Mouse (Mus musculus): ENCODE data around the gene Syne2.

The Syne2 gene

DNA sequence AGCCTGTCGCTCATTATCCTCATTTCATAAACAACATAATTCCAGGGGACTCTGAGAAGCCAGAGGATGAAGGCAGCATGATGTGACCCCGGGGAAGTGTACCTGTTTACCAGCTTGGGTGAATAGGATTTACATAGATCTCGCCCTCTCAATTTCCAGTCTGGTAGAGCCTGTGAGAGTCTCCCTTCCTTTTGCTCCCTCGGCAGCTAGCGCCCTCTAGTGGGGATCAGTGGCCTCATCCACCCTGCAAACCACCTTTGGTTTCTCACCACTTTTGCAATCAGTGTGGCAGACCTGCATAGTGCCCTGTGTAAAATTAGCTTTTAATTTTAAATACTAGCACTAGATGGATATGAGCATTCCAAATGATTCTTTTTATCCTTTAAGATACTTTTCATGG is 133.4 kb downstream of the Syne2 start:
- DNase-seq (ENCODE audit: low spot score), result peak; percentile 49

DNA sequence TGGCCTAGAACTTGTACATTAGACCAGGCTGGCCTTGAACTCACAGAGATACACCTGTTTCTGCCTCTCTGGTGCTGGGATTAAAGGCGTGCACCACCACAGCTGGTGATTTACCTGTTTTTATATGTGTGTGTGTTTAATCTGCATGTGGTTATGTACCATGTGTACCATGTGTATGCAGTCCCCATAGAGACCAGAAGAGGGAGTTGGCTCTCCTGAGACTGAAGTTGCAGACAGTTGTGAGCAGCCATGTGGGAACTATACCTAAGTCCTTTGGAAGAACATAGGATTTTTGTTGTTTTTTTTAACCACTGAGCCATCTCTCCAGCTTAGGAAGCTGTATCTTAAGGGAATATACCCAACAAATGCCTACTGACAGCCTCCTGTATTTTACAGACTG is 134.1 kb downstream of the Syne2 start:
- no peak for DNase-seq (ENCODE audit: low spot score)

- peak; percentile 5 for DNase-seq (ENCODE audit: low spot score)
Measured at GRCm38 (mm10) chr12:75966441-75967195, 148.7 kb downstream of the Syne2 start.

- no peak for DNase-seq (ENCODE audit: low spot score)
Measured at GRCm38 (mm10) chr12:75979079-75979478, 161.1 kb downstream of the Syne2 start.

GRCm38 (mm10) chr12:75983336-75983735 is 165.4 kb downstream of the Syne2 start:
- DNase-seq (ENCODE audit: low spot score), result no peak

DNA sequence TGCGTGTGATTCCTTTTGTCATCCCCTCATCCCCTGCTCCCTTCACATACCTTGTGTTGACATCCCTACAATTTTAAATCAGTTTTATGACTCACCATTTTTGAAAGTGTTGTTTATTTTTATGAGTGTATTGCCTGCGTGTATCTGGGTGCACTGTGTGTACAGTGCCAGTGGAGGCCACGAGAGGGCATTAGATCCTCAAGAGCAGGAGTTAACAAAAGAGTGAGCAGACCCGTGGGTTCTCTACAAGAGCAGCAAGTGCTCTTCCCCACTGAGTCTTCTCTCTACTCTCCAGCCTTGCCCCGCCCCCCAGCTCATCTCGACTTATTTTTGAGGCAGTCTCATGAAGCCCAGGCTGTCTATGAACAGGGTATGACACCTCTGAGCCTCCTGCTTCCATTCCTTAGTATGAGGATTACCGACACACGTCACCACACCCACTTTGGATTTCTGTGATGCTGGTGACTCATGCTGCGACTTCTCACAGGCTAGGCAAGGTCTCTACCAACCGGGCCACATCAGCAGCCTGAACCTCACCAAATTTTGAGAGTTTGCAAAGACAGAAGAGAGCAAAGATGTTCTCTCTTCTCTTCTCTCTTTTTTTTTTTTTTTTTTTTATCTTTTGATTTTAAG is 174.4 kb downstream of the Syne2 start:
- DNase-seq (ENCODE audit: low spot score), result no peak

DNA sequence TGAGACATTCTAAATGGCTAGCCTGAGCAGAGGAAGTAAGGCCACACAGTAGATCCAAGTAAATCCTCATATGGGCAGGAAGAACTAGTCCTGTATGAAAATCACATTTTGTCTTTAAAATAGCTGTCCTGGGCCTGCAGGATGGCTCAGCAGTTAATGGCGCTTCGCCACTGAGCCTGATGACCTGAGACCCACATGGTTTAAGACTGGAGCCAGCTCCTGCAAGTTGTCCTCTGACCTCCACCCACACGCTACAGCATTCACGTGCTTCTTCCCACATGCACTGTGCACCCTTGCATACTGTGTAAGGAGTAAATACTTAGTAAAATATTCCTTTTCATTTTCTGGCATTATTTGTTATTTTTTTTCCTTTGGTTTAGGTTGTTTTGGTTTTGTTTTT is 175.0 kb downstream of the Syne2 start:
- no peak for DNase-seq (ENCODE audit: low spot score)

- peak; percentile 42 for DNase-seq (ENCODE audit: low spot score)
Measured at GRCm38 (mm10) chr12:75995086-75995485, 177.2 kb downstream of the Syne2 start.

DNA sequence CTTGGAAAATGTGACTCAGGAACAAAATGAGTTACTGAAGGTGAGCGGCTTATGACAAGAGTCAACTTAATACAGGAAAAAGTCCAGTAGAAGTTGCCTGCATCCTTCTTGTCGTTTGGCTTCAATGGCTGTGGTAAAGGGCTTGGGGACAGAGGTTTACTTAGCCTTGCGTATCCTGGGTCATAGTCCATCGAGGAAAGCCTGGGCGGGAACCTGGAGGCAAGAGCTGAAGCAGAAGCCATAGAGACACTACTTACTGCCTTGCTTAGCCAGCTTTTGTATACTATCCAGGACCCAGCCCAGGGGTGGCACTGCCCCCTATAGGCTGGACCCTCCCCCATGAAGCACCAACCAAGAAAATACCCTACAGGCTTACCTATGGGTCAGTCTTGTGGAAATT is 179.6 kb downstream of the Syne2 start:
- no peak for DNase-seq (ENCODE audit: low spot score)

DNA sequence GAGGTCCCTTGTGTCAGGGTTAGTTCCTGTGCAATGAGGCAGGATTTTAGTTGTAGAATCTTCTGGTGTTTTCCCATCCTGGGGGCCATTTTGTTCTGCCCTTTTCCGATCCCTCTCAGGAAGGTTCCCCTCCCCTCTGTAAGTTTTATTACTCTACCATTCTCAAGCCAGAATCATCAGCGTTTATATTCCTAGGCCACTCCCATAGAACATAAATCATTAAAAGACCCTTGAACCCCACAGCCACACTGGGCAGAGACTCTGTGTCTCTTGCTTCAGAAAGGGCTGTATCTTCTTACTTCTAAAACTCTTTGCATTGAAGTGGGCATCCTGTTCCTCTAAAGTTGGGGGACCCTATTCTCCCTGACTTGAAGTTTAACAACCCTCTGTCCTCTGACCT is 180.5 kb downstream of the Syne2 start:
- DNase-seq (ENCODE audit: low spot score), result no peak

GRCm38 (mm10) chr12:76004697-76005249 is 186.8 kb downstream of the Syne2 start:
- DNase-seq (ENCODE audit: low spot score), result peak; percentile 80

DNA sequence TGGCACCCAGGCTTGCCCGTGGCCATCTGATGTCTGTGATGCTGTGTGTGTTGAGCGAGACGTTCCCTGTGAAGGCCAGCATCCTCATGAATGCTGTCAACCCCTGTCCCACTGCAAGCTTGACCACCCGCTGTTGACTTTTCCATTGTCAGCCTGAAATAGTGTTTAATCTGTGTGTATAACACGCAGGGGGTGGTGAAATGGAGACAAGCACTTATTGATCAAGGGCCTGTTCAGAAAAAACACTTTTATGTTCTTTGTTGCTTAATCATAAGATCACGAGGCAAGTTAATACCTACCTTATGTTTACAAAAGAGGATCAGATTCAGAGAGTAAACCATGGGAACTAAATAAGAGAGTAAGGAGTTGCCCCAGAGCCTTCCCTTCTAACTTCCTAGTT is 191.1 kb downstream of the Syne2 start:
- DNase-seq (ENCODE audit: low spot score), result no peak

DNA sequence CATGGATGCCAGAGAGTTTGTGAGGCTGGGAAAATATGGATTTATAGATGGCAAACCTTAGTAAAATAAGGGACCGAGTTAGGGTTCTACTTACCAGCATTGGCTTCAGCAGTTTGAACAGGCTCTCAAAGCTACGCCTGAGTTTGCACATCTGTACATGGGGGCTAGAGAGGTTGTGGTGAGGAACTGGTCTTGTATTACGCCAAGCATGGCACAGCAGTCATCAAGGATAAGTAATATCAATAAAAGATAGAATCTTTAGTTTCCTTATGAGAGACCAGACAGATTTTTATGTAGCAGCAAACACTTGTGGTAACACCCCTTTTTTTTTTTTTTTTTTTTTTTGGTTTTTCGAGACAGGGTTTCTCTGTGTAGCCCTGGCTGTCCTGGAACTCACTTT is 194.9 kb downstream of the Syne2 start:
- no peak for DNase-seq (ENCODE audit: low spot score)

DNA sequence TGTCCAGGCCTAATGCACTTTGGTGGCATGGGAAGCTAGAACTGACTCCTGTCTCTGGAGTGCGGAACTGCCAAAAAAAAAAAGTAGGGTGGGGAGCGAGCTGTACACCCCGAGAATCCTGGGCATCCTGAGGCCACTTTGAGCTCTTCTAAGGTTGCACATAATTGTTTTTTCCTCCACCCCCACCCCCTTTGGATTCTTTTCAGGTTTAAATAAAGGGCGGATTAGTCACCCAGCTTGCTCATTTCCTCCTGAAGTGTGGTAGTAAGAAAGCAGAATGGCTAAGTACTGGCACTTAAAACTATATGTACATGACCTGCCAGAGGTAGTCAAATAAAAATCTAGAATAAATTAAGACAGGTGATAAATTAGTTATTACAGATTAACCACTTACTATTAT is 195.5 kb downstream of the Syne2 start:
- DNase-seq (ENCODE audit: low spot score), result no peak

DNA sequence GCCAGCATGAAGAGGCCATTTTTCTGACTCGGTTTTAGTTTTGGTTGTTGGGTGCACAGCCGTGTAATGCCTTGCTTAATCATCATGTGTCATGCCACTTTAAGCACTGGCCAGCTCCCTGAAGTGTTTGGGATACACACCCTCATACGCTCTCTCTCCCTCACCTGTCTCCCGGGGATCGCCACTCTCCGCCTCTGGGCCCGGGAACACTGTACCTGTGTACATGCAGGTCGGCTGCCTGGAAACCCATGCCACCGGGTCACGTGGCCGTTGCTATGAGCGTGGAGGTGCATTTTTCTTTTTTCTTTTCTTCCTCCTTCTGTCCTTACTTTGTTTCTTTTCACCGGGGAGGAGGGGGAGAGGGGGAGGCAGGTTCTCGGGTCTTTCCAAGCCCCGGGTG is 197.1 kb downstream of the Syne2 start:
- DNase-seq (ENCODE audit: low spot score), result peak; percentile 73

- DNase-seq (ENCODE audit: low spot score), result peak; percentile 41
Measured at GRCm38 (mm10) chr12:76015489-76015888, 197.6 kb downstream of the Syne2 start.

DNA sequence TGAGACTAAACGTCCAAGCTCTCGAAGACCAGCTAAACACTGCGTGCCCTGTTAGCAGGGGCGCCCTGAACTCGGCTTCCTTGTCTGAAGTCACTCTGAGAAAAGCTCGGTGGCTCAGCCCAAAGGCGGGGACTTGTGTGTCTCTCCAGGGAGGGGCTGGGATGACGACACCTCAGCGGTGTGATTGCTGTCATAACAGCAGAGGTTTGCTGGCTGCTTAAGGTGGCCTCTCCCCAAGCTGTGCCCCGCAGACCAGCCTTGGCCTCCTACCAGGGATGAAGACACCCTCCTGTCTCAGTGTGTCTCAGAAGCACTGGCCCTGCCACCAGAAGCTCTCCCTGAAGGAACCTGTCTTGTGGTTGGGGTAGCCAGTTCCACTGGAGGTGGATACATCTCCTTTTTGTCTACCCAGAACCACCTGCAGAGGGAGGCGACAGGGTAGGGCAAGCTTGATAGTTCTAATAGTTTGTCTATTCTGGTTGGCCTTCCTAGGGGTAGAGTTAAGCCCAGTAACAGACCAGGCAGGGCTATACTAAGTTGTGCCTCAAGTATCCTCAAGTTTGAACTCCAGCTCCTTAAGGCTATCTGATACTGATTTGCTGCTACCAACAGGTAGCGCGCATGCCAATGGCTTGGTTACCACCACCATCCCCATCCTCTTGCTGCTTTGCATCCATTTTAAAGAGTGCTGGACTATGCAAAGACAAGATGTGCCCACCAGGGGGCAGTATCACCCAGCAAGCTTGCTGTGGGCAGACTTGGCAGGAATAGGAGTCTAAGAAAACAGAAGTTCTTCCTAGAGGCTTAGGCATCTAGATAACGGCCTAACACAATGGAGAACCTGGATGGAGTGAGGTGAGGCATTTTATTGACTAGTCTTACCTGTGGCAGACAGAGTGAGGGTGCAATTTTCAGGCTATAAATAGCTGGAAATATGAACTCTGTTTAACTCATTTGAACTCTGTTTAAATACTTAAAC is 198.5 kb downstream of the Syne2 start:
- peak; percentile 73 for DNase-seq (ENCODE audit: low spot score)

GRCm38 (mm10) chr12:76018640-76019039 is 200.7 kb downstream of the Syne2 start:
- DNase-seq (ENCODE audit: low spot score), result no peak

DNA sequence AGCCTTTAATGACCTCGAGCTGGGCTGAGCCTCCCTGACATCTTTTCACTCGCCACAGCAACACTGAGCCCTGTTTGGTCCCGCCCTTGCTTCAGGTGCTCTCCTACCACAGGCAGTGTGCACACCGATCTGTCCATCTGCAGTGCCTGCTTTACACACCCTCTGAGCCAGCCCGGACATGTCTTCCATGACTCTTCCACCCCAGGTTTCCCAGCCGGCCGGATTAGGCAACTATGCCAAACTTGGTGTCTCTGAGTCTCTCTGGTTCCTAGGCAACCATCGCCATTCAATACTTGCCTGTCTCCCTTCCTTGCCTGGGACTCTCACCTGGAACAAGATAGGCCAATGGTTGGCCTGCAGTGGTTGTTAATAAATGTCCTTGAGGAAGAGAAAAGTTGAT is 224.4 kb downstream of the Syne2 start:
- no peak for DNase-seq (ENCODE audit: low spot score)

GRCm38 (mm10) chr12:76046561-76046960 is 228.6 kb downstream of the Syne2 start:
- peak; percentile 84 for DNase-seq (ENCODE audit: low spot score)

DNA sequence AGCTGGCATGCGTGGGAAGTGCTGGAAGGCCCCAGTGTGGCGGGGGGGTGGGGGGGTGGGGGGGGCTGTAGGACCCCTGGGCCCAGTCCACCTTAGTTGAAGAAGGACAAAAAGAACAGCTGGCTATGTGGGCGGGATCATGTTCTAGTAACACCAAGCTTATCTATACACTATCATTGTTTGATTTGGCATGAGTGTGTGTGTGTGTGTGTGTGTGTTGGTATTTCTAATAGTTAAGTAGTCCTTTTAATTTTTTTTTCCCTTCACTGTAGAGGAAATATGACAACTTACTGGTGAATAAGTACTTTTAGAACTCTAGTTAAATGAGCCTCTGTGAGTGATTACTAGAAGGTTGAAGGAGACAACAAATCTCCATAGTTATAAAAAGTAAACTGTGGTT is 230.0 kb downstream of the Syne2 start:
- peak; percentile 16 for DNase-seq (ENCODE audit: low spot score)

GRCm38 (mm10) chr12:76048672-76049071 is 230.7 kb downstream of the Syne2 start:
- DNase-seq (ENCODE audit: low spot score), result no peak
